Mouse (Mus musculus) granulocyte monocyte progenitor cell, adult 5-6 weeks (primary cell): ENCODE measurements around the gene Rusc2. TPM values are rescaled to one million over a fixed set of nuclear protein-coding genes. Genes with fewer than 3 reads are reported as not detected.

Source experiments
- ATAC-seq: replicated peaks from 2 replicates; pipeline ENCODE4 v1.8.0; 2016; ENCODE audit warnings: mild to moderate bottlenecking, moderate TSS enrichment, inconsistent platforms; ENCODE audit not compliant: poor library complexity, severe bottlenecking
- total RNA-seq, 2 experiments: library from RNA; stranded (forward) in 1 of 2; stranded (reverse) in 1 of 2; fragments of 200-712, 200-1000 nt in 1 of 2; fragments of >200 nt in 1 of 2; fragmentation: Nextera tagmentation in 1 of 2; gene quantifications; 2 replicates each; pipeline ENCODE4 v1.2.3; 2014 to 2017

Gene Rusc2
- total RNA-seq, 2 experiments from 2014 or later, result 1.7 to 2.9 TPM

DNA sequence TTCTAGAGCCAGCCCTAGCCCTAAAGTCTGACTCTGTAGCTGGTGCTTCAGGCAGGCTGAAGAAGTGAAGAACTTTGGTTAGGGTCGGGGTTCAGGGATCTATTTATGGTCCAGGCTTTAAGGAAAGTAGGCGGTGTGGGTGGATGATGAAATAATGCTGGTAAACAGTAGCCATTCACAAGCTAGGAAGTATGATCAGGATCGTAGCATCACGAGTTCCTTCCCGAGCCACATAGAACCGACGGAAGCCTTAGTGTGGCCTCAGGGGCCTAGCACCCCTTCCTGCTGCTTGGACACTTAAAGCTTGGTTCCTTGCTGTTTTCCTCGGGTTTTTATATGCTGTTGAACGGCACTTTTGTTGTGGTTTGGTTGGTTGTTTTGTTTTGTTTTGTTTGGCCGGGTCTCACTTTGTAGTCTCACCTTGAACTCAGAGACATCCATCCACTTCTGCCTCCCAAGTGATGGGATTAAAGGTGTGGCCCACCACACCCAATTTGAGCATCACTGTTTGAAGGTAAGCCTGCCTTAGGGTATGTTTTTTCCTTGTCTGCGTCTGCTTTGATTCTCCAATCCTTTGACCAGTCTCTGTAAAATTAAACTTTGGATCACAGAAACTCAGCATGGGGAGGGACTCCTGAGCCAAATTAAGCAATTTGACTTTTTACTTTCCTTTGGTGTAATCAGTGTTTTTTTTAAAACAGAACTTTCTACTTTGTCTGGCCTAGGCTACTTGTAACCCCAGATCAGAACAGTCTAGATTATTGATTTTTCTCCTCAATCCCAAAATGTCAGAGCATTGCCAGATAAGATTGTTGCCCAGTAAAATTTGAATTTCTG is 1.7 kb downstream of the Rusc2 start:
- ATAC-seq, result peak; percentile 31; the same call in 1 of the 2 replicates

- ATAC-seq, result no peak
Observed at GRCm38 (mm10) chr4:43384083-43384460, 2.3 kb downstream of the Rusc2 start.

- ATAC-seq, result no peak
Observed at GRCm38 (mm10) chr4:43384541-43384940, 2.8 kb downstream of the Rusc2 start.

GRCm38 (mm10) chr4:43386932-43387331 is 5.2 kb downstream of the Rusc2 start:
- ATAC-seq, result no peak

GRCm38 (mm10) chr4:43389390-43389789 is 7.6 kb downstream of the Rusc2 start:
- no peak for ATAC-seq

DNA sequence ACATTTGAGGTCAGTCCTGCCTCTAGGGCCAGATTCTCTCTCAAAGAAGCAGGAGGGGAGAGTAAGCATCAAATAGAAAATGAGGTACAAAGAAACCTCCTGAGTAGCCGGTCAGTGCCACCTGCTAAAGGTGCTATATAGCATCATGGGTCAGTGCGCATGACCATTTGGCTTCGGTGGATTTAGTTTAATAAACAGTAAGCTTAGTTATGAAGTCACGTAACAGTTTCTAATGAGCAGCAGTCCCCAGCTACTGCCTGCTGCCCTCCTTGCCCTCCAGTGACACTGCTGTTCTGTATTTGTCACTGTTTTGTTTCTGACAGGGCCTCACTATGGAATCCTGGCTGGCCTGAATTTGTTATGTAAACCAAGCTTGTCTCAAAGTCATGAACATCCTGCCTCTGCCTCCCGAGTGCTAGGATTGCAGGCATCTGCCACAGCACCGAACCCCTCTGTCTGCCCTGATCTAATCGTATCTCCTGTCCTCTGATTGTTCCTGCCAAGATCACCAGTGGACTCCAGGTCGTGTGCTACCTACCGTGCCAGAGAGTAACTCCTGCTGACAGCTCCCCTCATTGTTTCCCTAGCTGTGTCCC is 8.2 kb downstream of the Rusc2 start:
- ATAC-seq, result no peak

DNA sequence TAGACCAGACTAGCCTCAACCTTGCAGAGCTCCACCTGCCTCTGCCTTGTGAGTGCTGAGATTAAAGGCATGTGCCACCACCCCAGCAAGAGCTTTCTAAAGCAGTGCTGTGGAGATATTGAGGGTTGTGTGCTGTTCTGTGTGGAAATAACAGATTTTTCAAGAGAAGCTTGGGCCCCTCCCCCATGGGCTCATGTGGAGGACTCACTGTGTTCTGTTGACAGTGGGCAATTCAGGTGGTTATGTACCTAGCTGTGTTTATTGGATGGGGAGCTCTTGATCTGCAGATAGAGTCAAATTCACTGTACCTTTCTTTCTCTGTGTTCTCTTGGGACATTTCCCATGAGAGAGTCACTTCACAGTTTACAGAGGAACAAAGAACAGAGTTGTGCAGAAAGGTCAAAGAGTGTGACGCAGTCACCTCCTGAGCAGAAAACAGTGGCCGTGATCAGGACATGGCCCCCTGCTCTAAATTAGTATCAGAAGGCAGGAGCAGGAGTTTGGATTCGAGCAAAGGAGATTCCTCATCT is 9.8 kb downstream of the Rusc2 start:
- no peak for ATAC-seq

GRCm38 (mm10) chr4:43394345-43394891 is 12.6 kb downstream of the Rusc2 start:
- peak; percentile 56 for ATAC-seq

DNA sequence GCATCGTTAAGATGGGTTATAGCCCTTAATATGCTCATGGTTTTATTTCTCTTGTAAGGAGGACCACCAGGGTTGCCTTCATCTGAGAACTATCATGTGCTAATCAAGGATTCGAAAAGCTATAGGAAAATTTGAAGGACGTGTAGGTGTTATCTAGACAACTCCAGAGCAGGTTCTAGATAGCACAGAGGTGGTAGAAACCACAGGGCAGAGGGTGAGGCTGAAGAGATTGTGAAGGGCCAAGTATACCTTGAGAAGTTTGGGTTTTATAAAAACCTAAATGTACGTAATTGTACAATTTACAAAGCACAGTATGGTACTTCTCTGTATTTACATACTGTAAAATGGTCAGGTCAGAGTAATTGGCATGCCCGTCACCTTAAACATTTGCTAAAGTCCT is 13.4 kb downstream of the Rusc2 start:
- ATAC-seq, result no peak

DNA sequence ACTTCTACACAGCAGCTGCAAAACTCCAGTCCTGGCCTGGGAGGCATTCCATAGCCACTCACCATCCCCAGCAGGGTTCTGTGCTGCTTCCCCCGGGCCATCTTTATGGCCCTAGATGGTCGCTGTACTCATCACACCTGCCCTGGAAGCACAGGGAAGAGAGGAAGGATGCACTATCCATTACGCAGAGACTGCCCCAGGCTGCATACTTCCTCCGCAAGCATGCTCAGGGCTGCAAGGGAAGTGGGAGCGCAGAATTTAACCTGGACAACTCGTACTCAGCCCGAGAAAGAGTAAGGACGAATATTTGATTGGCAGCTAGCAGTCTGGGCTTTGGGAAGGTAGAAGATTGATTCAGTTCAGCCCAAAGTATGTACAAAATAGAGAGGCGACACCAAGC is 14.1 kb downstream of the Rusc2 start:
- no peak for ATAC-seq

GRCm38 (mm10) chr4:43396381-43396780 is 14.6 kb downstream of the Rusc2 start:
- ATAC-seq, result no peak

DNA sequence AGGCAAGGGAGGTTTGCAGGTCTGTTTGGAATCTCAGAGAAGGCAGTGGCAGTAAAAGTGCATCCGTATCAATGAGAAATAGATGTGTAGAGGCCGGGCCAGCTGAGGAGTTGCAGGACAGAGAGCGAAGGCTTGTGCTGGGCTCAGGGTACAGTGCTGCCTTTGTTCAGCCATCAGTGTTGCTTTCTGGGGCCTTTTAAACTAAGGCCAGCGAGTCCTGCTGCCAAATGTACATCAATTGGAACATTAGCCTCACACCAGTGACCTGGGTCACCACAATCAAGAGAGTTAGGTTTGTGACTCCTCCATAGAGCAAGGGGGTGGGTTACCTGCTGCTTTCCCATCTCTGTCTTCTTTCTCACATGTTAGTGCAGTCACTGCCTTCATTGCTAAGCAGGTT is 16.2 kb downstream of the Rusc2 start:
- ATAC-seq, result no peak

DNA sequence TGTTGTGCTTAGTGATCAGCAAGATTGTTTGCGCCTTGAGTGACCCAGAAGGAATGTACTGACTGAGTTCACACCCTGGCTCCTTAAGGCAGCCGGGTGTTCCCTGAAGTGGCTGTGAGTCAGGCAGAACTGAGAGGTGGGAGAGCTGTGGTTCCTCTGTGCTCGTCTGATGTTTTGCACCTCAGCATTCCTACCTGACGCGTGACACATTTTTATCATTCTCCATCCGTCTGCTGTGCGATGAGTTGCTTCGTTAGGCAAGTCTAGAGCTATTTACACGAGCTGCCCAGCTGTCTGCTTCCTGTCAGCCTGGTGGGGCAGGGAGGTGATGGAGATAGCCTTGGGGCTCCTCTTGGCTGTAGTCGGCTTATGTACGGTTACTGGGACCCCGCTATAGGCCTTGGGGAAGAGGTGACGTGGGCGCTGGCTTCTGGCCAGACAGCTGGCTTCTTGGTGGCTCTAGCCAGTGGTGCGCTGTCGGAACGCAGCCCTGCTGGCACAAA is 17.1 kb downstream of the Rusc2 start:
- no peak for ATAC-seq

DNA sequence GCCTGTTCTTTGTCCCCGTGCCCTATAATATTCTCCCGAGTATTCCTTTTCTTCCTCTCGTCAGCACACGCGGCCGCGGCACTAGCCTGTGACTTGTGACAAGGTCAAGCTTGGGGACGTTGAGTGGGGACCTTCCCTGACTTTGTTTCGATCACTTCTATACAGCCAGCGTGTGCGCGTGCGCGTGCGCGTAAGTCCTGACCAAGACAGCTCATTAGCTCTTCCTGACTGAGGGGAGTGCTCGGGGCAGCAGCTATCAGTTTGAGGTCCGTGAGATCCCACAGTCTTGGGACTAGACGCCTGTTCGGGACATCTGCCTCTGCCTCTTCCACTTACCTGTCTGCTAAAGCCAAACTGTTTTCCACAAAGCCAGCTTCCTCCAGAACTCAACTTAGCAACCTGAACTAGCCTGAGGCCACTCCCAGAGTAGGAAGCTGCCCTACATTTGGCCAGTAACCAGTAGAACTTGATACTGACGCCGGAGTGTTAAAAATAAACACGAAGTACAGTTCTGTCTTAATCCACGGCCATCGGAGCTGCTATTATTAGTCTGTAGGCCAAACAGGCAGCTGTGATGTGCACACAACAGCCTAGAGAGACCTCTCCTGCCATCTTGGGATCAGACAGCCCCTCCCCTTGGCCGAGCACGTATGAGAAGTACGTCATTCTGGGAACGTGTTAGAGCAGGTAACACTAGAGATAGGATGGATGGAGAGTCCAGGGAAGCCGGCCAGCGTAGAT is 17.8 kb downstream of the Rusc2 start:
- no peak for ATAC-seq

- no peak for ATAC-seq
Observed at GRCm38 (mm10) chr4:43400976-43401375, 19.2 kb downstream of the Rusc2 start.

GRCm38 (mm10) chr4:43401486-43401885 is 19.7 kb downstream of the Rusc2 start:
- ATAC-seq, result no peak

DNA sequence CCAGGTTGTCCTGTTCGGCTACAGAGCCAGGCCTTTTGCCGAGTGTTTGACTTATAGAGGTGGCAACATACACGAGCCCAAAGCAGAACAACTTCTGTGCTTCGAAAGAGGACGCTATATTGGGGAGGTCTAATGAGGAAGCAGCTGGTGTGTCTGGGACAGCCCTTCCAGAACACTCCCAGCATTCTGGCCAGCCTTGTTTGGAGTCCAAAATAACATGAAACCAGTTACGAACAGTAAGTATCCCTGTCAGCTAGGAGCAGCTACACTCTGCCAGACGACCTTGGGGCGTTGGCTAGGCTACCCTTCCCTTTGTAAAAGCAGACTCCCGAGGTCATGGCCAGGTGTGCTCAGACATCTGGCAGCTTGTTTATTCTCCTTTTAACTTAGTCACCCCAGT is 20.4 kb downstream of the Rusc2 start:
- ATAC-seq, result no peak

DNA sequence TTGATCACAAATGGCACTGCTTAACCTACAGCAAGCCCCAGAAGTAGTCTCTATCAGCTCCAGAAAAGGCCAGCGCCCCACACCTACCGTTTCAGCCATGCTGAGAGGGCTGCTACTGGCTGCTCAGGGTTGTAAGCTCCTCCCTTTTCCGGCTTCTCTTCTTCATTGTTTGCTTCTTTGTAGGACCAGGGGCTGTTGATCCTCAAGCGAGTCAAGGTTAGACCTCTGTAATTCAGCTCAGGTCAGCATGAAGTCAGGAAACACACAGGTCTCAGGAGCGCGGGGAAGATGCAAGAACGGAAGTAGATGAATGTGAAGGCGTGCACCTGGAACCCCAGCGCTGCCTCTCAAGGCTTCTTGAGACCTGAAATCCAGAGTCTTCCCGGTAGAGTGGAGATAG is 22.9 kb downstream of the Rusc2 start:
- no peak for ATAC-seq

DNA sequence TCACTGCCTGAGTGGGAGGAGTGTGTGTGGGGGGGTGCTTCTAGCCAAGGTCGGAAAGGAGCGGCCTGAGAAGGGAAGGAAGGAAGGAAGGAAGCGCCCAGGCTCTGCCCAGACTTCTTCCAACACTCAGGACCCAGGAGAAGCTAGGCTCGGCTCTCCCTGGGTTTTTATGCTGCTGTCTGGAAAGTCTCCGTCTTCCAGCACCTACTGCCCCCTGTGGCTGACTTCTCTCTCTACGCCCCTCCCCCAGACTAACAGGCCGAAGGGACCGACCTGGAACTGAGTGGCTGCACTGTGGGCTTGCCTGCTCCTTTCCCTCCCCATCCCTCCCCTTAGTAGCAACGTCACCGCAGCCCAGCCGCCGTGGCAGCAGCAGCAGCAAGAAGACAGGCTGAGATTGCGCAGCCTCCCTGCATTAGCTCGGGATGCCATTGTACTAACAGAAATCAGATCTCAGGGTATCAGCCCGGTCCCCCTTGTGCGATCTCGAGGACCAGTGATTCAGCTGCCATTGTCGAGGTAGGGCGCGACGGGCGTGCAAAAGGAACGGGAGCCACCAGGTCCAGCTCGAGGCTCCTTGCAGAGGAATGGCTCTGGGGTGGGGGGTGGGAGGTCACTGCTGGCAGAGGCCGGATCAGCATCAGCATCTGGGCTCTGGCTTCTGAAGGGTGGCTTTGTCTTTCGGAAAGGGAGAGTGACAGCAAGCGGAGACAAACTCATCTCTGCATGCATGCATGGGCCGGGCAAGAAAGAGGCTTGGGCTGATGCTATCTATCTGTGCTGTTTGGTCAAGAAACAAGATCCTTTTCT is 24.6 kb downstream of the Rusc2 start:
- ATAC-seq, result peak; percentile 72
